Mouse (Mus musculus) stomach, embryonic 16.5 days (tissue): ENCODE data around the gene Cmtm3. TPM values are rescaled to one million over a fixed set of nuclear protein-coding genes. Genes with fewer than 3 reads are reported as not detected.

Source experiments
- ATAC-seq: fragments of 200-750 bp; cut with Nextera tagmentation; 2 replicates; pipeline ENCODE4 v1.8.0; 2017; ENCODE audit warnings: moderate number of reproducible peaks, moderate TSS enrichment; ENCODE audit not compliant: insufficient read depth, low FRiP score
- H3K27ac ChIP-seq: fragments of 300-500 bp; sonication (generic); 2 replicates; pipeline ENCODE4 v1.5.1; 2014; ENCODE audit warnings: low read length
- H3K27me3 ChIP-seq: fragments of 300-500 bp; sonication (generic); 2 replicates; pipeline ENCODE4 v1.6.1; 2014; ENCODE audit warnings: low read length, control low read depth, mixed read lengths; ENCODE audit not compliant: control insufficient read depth, insufficient read depth
- H3K36me3 ChIP-seq: fragments of 300-500 bp; sonication (generic); 2 replicates; pipeline ENCODE4 v1.6.1; 2014; ENCODE audit warnings: low read length; ENCODE audit not compliant: control insufficient read depth, insufficient read depth
- H3K4me1 ChIP-seq: fragments of 300-500 bp; sonication (generic); 2 replicates; pipeline ENCODE4 v1.6.1; 2014; ENCODE audit warnings: low read length, control low read depth, mixed read lengths; ENCODE audit not compliant: control insufficient read depth, insufficient read depth
- H3K4me2 ChIP-seq: fragments of 300-500 bp; sonication (generic); 2 replicates; pipeline ENCODE4 v1.6.1; 2014; ENCODE audit warnings: low read depth, low read length, mixed read lengths
- H3K4me3 ChIP-seq: fragments of 300-500 bp; sonication (generic); replicated peaks from 2 replicates; pipeline ENCODE4 v1.5.1; 2014; ENCODE audit warnings: mild to moderate bottlenecking, low read length
- H3K9ac ChIP-seq: fragments of 300-500 bp; sonication (generic); 2 replicates; pipeline ENCODE4 v1.6.1; 2014; ENCODE audit warnings: low read length
- H3K9me3 ChIP-seq: fragments of 300-500 bp; sonication (generic); replicated peaks from 2 replicates; pipeline ENCODE4 v1.6.1; 2016; ENCODE audit warnings: low read length, control low read depth; ENCODE audit not compliant: control insufficient read depth
- WGBS: fragments of 180-500 bp; shearing (Covaris S2); extraction: QIAGEN DNeasy Blood & Tissue Kit; methylation state at CpG from one replicate; pipeline ENCODE4 v1.1.7; 2014; 5-methylcytosine and 5-hydroxymethylcytosine counted together
- polyA plus RNA-seq: library from polyadenylated mRNA; unstranded; fragments of >200 nt; fragmentation: Nextera tagmentation; extraction: Ambion mirVana; gene quantifications from 2 replicates; pipeline ENCODE4 v1.2.1, GENCODE M21; 2015

Gene Cmtm3
- polyA plus RNA-seq, 1 experiment from 2014 or later = 129 TPM

- H3K9ac ChIP-seq = peak overlapping the region; percentile 91
- peak overlapping the region; percentile 87 for H3K27ac ChIP-seq
- no peaks in the 10 kb centered on the region for H3K9me3 ChIP-seq
- H3K4me3 ChIP-seq = peak overlapping the region; percentile 72
- H3K4me1 ChIP-seq = peaks cover 9% of the 10 kb centered on the region; the same call in 1 of the 2 replicates
- peak overlapping the region; percentile 76 for H3K4me2 ChIP-seq
- ATAC-seq = peak; percentile 83
- H3K27me3 ChIP-seq = no peaks in the 10 kb centered on the region
- WGBS = under 1% methylated on average over 51 of the region's 54 CpGs
- H3K36me3 ChIP-seq = no peaks in the 10 kb centered on the region
Measured at GRCm38 (mm10) chr8:104340233-104341105, 1.3 kb downstream of the Cmtm3 start.

GRCm38 (mm10) chr8:104341106-104341561, 1.9 kb downstream of the Cmtm3 start:
- Histone ChIP-seq H3K36me3 (no peaks in the 10 kb centered on the region; the same call in 1 of the 2 replicates), H3K27ac (peak overlapping the region; percentile 87), H3K4me3 (peak overlapping the region; percentile 72), H3K9me3 (no peaks in the 10 kb centered on the region), H3K4me1 (peaks cover 9% of the 10 kb centered on the region; the same call in 1 of the 2 replicates), H3K4me2 (peak overlapping the region; percentile 76), H3K9ac (peak overlapping the region; percentile 91), H3K27me3 (no peaks in the 10 kb centered on the region)
- peak; percentile 65 for ATAC-seq
- 0% methylated on average over 24 of the region's 24 CpGs for WGBS

GRCm38 (mm10) chr8:104341678-104342077, 2.5 kb downstream of the Cmtm3 start:
- WGBS = 46% methylated on average over 6 of the region's 6 CpGs
- no peaks in the 10 kb centered on the region; the same call in 1 of the 2 replicates for H3K36me3 ChIP-seq
- no peaks in the 10 kb centered on the region for H3K9me3 ChIP-seq
- peak overlapping the region; percentile 76 for H3K4me2 ChIP-seq
- H3K4me1 ChIP-seq = peaks cover 9% of the 10 kb centered on the region; the same call in 1 of the 2 replicates
- H3K4me3 ChIP-seq = peak overlapping the region; percentile 72
- peak overlapping the region; percentile 91 for H3K9ac ChIP-seq
- no peak for ATAC-seq
- peak overlapping the region; percentile 56 for H3K27ac ChIP-seq
- H3K27me3 ChIP-seq = no peaks in the 10 kb centered on the region

GRCm38 (mm10) chr8:104342426-104342825, 3.2 kb downstream of the Cmtm3 start:
- 68% methylated on average over 5 of the region's 5 CpGs for WGBS
- no peak for ATAC-seq
- H3K27ac ChIP-seq = no peak overlapping the region
- no peak overlapping the region for H3K4me2 ChIP-seq
- H3K9ac ChIP-seq = no peak overlapping the region
- no peak overlapping the region for H3K4me3 ChIP-seq
- no peaks in the 10 kb centered on the region for H3K27me3 ChIP-seq
- no peaks in the 10 kb centered on the region; the same call in 1 of the 2 replicates for H3K36me3 ChIP-seq
- H3K9me3 ChIP-seq = no peaks in the 10 kb centered on the region
- peaks cover 9% of the 10 kb centered on the region; the same call in 1 of the 2 replicates for H3K4me1 ChIP-seq

GRCm38 (mm10) chr8:104343957-104344356, 4.7 kb downstream of the Cmtm3 start:
- no peaks in the 10 kb centered on the region; the same call in 1 of the 2 replicates for H3K36me3 ChIP-seq
- no peak overlapping the region for H3K4me3 ChIP-seq
- H3K4me2 ChIP-seq = no peak overlapping the region
- 14% methylated on average over 7 of the region's 7 CpGs for WGBS
- no peaks in the 10 kb centered on the region for H3K27me3 ChIP-seq
- no peak for ATAC-seq
- H3K4me1 ChIP-seq = peaks cover 9% of the 10 kb centered on the region; the same call in 1 of the 2 replicates
- H3K27ac ChIP-seq = 0 out of 2 replicates have a peak overlapping the region, but pooled peaks have one; percentile 20
- 0 out of 2 replicates have a peak overlapping the region, but pooled peaks have one; percentile 32 for H3K9ac ChIP-seq
- no peaks in the 10 kb centered on the region for H3K9me3 ChIP-seq

GRCm38 (mm10) chr8:104344622-104345021, 5.4 kb downstream of the Cmtm3 start:
- Histone ChIP-seq H3K27ac (no peak overlapping the region), H3K36me3 (no peaks in the 10 kb centered on the region; the same call in 1 of the 2 replicates), H3K9me3 (no peaks in the 10 kb centered on the region), H3K4me3 (no peak overlapping the region), H3K4me1 (peaks cover 9% of the 10 kb centered on the region; the same call in 1 of the 2 replicates), H3K9ac (no peak overlapping the region), H3K4me2 (no peak overlapping the region), H3K27me3 (no peaks in the 10 kb centered on the region)
- no peak for ATAC-seq
- WGBS = 79% methylated on average over 5 of the region's 5 CpGs

- no peak overlapping the region for H3K9ac ChIP-seq
Measured at GRCm38 (mm10) chr8:104346706-104347105, 7.5 kb downstream of the Cmtm3 start.

GRCm38 (mm10) chr8:104348971-104349370, 9.8 kb downstream of the Cmtm3 start:
- 74% methylated on average over 5 of the region's 5 CpGs for WGBS
- Histone ChIP-seq H3K27ac (no peak overlapping the region), H3K9ac (no peak overlapping the region), H3K4me2 (no peak overlapping the region), H3K9me3 (no peaks in the 10 kb centered on the region), H3K4me3 (no peak overlapping the region), H3K27me3 (no peaks in the 10 kb centered on the region), H3K4me1 (peaks cover 3% of the 10 kb centered on the region; the same call in 1 of the 2 replicates), H3K36me3 (no peaks in the 10 kb centered on the region; the same call in 1 of the 2 replicates)
- no peak for ATAC-seq

More at GRCm38 (mm10) chr8:104346706-104347105, 7.5 kb downstream of the Cmtm3 start:
- Histone ChIP-seq H3K4me2 (no peak overlapping the region), H3K4me1 (peaks cover 6% of the 10 kb centered on the region; the same call in 1 of the 2 replicates), H3K27ac (no peak overlapping the region), H3K27me3 (no peaks in the 10 kb centered on the region), H3K4me3 (no peak overlapping the region), H3K36me3 (no peaks in the 10 kb centered on the region; the same call in 1 of the 2 replicates), H3K9me3 (no peaks in the 10 kb centered on the region)
- 61% methylated on average over 12 of the region's 12 CpGs for WGBS
- no peak for ATAC-seq

GRCm38 (mm10) chr8:104350047-104350446, 10.8 kb downstream of the Cmtm3 start:
- Histone ChIP-seq H3K4me3 (no peak overlapping the region), H3K36me3 (no peaks in the 10 kb centered on the region; the same call in 1 of the 2 replicates), H3K4me2 (no peak overlapping the region), H3K4me1 (no peaks in the 10 kb centered on the region), H3K27me3 (no peaks in the 10 kb centered on the region), H3K9ac (no peak overlapping the region), H3K27ac (no peak overlapping the region; the same call in 1 of the 2 replicates), H3K9me3 (no peaks in the 10 kb centered on the region)
- no peak; the same call in 1 of the 2 replicates for ATAC-seq
- WGBS = 65% methylated on average over 13 of the region's 13 CpGs
